Mouse (Mus musculus) right cerebral cortex, postnatal 14 days (tissue): ENCODE data around the gene Atf7.
A peak's percentile ranks its signal among the peaks of the same experiment; 100 is the strongest.

ENCODE experiments used
- DNase-seq: peaks from one replicate; pipeline ENCODE4 v3.0.0; 2022

The Atf7 gene

GRCm38 (mm10) chr15:102546246-102546645 lies 79.0 kb downstream of the Atf7 start:
- no peak for DNase-seq

- no peak for DNase-seq
Observed at GRCm38 (mm10) chr15:102544801-102545200, 80.5 kb downstream of the Atf7 start.

DNA sequence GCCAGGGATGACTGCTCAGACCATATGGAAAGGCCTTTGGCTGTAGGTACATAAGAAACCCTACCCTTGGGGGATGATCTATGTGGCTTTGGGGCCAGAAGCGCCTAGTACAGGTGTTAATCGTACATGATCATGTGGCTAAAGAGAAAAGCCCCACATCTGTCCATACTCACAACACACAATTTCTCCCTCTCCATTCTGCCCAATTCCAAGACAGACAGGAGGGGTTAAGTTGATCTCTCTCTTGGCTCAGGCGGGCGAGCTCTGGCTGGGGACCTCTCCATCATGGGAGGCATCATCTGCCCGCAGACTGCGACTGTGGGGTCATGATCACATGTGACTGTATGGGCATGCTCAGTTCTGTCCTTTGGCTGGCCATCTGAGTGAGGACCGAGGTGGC lies 91.3 kb downstream of the Atf7 start:
- no peak for DNase-seq

GRCm38 (mm10) chr15:102532106-102532900 lies 93.0 kb downstream of the Atf7 start:
- no peak for DNase-seq

GRCm38 (mm10) chr15:102531586-102531985 lies 93.7 kb downstream of the Atf7 start:
- DNase-seq = no peak

GRCm38 (mm10) chr15:102530566-102530965 lies 94.7 kb downstream of the Atf7 start:
- DNase-seq = no peak

DNA sequence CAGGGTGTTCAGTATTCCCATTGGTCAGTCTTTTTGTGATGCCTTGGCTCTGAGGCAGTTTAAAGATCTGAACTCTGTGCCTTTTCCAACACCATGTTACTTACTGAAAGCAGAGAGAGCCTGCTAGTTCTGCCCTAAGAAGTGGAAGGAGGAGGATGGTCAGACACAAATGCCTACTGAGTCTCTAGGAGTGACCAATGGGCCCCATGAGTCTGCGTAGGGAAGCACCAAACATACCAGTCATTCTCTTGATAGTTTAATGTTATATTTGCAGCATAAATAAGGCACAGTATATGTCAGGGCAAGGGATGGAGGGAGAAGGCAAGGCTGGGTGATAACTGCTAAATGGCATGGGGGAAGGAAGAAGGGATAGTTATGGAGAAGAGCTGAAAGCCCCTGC lies 96.9 kb downstream of the Atf7 start:
- no peak for DNase-seq

DNA sequence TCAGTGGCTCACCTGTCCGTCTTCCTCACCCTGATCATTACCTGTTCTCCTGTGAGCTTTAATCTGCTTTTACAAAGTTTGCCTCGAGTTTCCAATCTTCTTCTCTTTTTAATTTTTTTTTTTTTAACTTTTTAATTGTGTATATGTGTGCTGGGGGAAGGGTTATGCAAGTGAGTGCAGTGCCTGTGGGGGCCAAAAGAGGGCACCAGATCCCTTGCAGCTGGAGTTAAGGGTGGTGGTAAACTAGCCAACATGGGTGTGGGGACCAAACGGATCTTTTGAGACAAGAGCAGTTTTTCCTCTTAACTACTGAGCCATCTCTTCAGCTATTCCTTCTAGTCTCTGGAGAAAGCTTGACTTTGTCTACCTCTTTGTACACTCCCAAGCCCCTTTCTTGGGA lies 97.3 kb downstream of the Atf7 start:
- no peak for DNase-seq

DNA sequence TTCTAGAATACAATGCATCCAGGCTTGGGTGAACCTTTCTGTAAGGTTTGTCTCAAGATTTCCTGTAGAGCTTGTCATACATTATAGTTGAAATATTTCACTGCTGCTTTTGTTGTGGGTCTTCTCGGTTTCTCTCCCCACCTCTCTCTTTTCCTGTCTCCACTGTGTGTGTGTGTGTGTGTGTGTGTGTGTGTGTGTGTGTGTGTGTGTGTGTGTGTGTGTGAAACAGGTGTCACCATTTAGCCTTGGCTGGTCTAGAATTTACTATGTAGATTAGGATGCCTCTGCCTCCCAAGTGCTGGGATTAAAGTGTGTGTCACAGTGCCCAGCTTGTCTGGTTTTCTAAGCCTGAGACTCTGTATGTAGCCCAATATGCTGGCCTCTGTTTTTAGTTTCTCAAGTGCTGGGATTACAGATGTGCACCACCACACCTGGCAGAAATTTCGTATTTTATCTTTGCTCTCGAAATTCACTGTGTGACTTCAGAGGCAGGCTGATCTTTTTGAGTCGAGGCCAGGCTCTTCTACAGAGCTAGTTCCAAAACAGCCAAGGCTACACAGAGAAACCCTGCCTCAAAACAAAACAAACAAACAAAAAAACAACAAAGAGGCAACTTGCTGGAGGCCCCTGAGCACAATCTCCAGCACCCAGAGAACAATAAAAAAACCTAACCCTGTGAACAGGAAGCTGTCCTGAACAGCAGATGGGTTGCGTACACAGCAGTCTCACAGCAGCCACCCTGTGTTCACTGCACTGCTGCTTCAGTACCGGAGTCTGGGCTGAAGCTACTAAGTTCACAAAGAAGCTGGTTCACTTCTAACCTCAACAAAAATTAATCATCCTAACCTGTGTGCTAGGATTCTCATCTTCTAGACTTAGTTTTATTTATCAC lies 98.9 kb downstream of the Atf7 start:
- DNase-seq = no peak

DNA sequence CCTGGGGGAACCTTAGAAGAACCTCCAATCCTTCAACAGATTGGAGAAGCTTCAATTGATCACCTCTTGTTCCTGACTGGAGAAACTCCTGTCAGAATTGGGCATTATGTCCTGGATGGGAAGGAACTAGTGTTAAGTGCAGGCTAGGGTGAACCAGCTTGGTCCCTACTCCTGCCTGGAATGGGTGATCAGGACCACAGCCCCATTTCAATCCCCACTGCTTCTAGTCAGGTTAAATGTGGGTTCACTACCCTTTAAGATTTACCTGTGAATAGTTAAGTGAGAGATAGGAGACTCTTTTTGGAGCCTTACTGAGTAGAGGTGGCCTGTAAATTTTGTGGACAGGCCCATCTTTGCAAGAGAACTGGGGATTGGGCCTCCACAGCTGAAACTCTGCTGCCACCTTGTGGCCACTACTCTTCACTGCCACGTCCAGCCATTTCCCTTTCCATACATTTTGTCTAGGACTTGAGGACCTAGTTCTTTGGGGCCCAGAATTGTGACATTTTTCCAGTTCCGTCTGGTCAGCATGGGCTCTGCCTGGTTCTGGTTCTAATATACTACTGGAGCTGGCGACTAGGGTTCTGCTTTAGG lies 100.3 kb downstream of the Atf7 start, which contains the start of gene Npff:
TSS of gene Npff (minus strand) at position 51 of the 594 bp plus-strand sequence.
- DNase-seq = peak; percentile 76

DNA sequence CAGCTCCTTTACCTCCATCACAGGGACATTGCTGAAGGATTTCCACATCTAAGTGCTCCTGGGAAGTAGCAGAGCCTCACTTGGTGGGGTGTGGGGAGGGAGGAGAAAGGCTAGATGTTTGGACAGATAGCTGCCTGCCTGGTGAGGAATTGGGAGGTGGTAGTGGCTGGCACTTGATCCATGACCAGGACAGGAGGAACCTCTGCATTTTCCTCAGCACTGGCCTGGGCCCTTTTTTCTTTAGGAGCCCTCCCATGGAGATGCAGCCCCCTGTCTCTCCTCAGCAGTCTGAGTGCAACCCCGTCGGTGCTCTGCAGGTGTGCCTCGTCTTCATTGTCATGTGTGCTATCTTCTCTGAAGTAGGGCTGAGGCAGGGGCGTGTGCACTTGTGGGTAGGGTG lies 103.8 kb downstream of the Atf7 start:
- no peak for DNase-seq

- no peak for DNase-seq
Observed at GRCm38 (mm10) chr15:102520416-102520815, 104.8 kb downstream of the Atf7 start.

DNA sequence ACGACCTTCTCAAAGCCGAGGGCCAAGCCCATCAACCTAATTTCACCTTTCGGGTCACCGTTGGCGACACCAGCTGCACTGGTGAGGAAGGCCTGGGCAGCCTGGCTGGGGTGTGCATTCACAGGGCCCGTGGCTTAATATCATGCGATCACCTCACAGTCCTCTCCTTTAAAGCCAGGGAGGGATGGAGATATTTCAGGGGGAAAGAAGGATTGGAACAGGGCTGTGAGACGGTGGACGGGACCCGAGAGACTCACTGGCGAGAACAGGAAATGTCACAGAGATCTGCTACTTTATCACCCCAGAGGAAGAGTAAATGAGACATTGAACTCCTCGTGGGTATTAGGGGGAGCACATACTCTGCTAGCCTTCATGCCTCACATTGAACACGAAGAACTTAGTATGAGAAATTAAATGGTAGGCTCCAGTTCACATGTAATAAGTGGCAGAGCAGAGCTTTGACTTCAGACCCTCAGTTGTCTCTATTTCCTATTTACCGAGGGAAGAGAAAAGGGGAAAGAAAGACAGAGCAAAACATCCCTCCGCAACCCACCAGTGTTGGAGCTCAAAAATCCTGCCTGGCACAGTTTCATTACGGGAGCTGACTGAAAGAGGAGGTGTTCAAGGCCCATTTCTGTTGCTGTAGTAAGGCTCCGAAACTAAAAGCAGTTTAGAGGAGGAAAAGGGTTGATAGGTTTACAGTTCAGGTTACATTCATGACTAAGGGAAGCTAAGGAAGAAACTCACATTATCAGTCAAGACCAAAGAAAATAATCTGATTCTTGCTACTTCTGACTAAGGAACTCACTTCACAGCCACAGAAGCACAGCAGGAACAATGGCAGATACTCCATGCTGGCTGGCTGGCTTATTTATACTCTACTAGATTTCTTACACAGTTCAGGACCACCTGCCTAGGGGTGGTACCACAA lies 105.8 kb downstream of the Atf7 start:
- no peak for DNase-seq

- no peak for DNase-seq
Observed at GRCm38 (mm10) chr15:102518859-102519201, 106.4 kb downstream of the Atf7 start.

- DNase-seq = peak; percentile 99
Observed at GRCm38 (mm10) chr15:102517976-102518858, 107.0 kb downstream of the Atf7 start, which contains the start of gene Tarbp2. Gene Tarbp2 (plus strand): TSS chr15:102518192.

DNA sequence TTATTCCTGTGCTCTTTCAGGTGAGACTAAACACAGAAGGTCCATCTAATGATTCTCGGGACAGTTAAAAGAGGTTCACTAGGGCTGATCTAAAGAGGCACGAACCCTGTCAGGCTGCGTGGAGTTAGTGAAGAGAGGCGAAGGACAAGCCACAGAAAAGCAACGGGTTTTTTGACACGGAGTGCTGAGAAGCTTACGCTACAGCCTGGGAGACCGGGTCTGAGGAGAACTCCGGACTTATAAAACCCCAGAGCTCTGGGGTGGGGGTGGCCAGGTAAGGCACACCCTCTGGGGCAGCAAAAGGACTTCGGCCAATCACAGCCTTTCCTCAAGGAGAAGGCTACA lies 107.7 kb downstream of the Atf7 start:
- no peak for DNase-seq

GRCm38 (mm10) chr15:102516728-102517404 lies 108.4 kb downstream of the Atf7 start, which contains the start of gene Map3k12:
Gene Map3k12 (minus strand): TSS chr15:102517064.
- DNase-seq = peak; percentile 77

GRCm38 (mm10) chr15:102516293-102516692 lies 109.0 kb downstream of the Atf7 start:
- DNase-seq = no peak

DNA sequence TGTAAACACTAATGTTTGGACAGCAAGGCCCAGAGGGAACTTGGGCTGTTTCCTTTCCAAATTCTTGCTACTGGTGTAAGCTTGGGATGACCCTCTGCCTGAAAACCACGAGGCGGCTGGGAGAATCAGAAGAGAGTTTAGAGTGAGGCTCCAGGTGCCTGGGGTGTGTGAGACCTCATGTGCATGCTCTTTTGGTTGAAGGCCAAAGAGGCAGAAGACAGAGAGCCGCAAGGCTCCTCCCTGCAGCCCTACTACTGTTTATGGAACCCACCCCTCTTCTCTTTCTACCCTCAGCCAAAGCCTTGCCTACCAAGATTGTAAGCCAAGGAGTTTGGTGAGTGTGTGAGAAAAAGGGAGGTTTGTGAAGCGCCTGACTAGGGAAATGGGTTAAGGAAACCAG lies 109.5 kb downstream of the Atf7 start:
- no peak for DNase-seq

DNA sequence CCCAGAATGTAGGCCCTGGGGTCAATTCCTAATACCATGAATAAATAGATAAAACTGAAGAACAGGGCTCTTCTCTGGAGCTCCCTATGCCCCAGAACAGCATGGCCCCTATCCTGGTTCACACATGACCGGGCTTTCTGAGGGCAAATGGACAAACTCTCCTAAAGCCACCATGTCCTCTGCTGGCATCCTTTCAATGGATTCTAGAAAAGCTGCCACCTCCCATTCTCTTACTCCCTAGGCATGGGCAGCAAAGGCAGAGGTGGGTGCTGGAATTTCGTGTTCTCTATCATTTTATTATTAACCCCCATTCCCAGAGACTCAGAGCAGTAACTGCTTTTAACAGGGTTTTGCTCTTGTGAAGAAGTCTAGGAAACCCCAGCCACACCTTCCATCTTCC lies 110.0 kb downstream of the Atf7 start:
- DNase-seq = no peak

- no peak for DNase-seq
Observed at GRCm38 (mm10) chr15:102513004-102513403, 112.3 kb downstream of the Atf7 start.
